Mouse (Mus musculus): ENCODE measurements around the gene Selenon. TPM values are rescaled to one million over a fixed set of nuclear protein-coding genes. Genes with fewer than 3 reads are reported as not detected.
A peak's percentile ranks its signal among the peaks of the same experiment; 100 is the strongest.

Selenon gene
- 1 to 10 TPM; 2.8 to 3.8 (median 3.2) TPM for total RNA-seq (2022)

GRCm38 (mm10) chr4:134551494-134552316 lies at the start of gene Selenon:
Selenon (minus strand) TSS chr4:134552166.
- DNase-seq (ENCODE audit: low spot score in 2 of 2) = peak in 1 of 2 experiments; percentile 44

GRCm38 (mm10) chr4:134601404-134601803 lies 49.4 kb upstream of the Selenon start:
- DNase-seq (ENCODE audit: low spot score in 2 of 2) = no peak

GRCm38 (mm10) chr4:134600777-134601176 lies 48.8 kb upstream of the Selenon start:
- DNase-seq (ENCODE audit: low spot score in 2 of 2) = no peak

GRCm38 (mm10) chr4:134600060-134600459 lies 48.1 kb upstream of the Selenon start:
- DNase-seq (ENCODE audit: low spot score in 2 of 2) = no peak

- DNase-seq (ENCODE audit: low spot score in 2 of 2) = peak; percentile 76 to 84
Measured at GRCm38 (mm10) chr4:134596816-134597692, 45.1 kb upstream of the Selenon start.

- no peak for DNase-seq (ENCODE audit: low spot score in 2 of 2)
Measured at GRCm38 (mm10) chr4:134594731-134595439, 42.9 kb upstream of the Selenon start.

GRCm38 (mm10) chr4:134592442-134592841 lies 40.5 kb upstream of the Selenon start:
- no peak for DNase-seq (ENCODE audit: low spot score in 2 of 2)

GRCm38 (mm10) chr4:134591506-134592061 lies 39.6 kb upstream of the Selenon start:
- DNase-seq (ENCODE audit: low spot score in 2 of 2) = peak; percentile 80 to 92

- peak; percentile 37 to 60 for DNase-seq (ENCODE audit: low spot score in 2 of 2)
Measured at GRCm38 (mm10) chr4:134590227-134590926, 38.4 kb upstream of the Selenon start.

- no peak for DNase-seq (ENCODE audit: low spot score in 2 of 2)
Measured at GRCm38 (mm10) chr4:134589786-134590185, 37.8 kb upstream of the Selenon start.

GRCm38 (mm10) chr4:134588951-134589350 lies 37.0 kb upstream of the Selenon start:
- no peak for DNase-seq (ENCODE audit: low spot score in 2 of 2)

GRCm38 (mm10) chr4:134588287-134588686 lies 36.3 kb upstream of the Selenon start:
- DNase-seq (ENCODE audit: low spot score in 2 of 2) = no peak

- DNase-seq (ENCODE audit: low spot score in 2 of 2) = no peak
Measured at GRCm38 (mm10) chr4:134587636-134588197, 35.8 kb upstream of the Selenon start.

- DNase-seq (ENCODE audit: low spot score in 2 of 2) = no peak
Measured at GRCm38 (mm10) chr4:134586631-134587030, 34.7 kb upstream of the Selenon start.

- DNase-seq (ENCODE audit: low spot score in 2 of 2) = no peak
Measured at GRCm38 (mm10) chr4:134586126-134586525, 34.2 kb upstream of the Selenon start.

GRCm38 (mm10) chr4:134583513-134583912 lies 31.5 kb upstream of the Selenon start:
- no peak for DNase-seq (ENCODE audit: low spot score in 2 of 2)

- no peak for DNase-seq (ENCODE audit: low spot score in 2 of 2)
Measured at GRCm38 (mm10) chr4:134581365-134581764, 29.4 kb upstream of the Selenon start.

- no peak for DNase-seq (ENCODE audit: low spot score in 2 of 2)
Measured at GRCm38 (mm10) chr4:134580351-134581148, 28.6 kb upstream of the Selenon start.

GRCm38 (mm10) chr4:134579620-134580019 lies 27.7 kb upstream of the Selenon start:
- DNase-seq (ENCODE audit: low spot score in 2 of 2) = no peak
